Mouse (Mus musculus) frontal cortex, adult 2 months (tissue): ENCODE data around the gene Rhox4g. TPM values are rescaled to one million over a fixed set of nuclear protein-coding genes. Genes with fewer than 3 reads are reported as not detected.
"Not testable (repeated sequence)": the region's sequence is repeated elsewhere in the genome, so short reads cannot be mapped to it uniquely, and the experiment has no call there.

Experiments
- DNase-seq, 2 experiments: peaks; one replicate each; pipeline ENCODE4 v3.0.0; 2022; ENCODE audit warnings: low spot score in 1 of 2; ENCODE audit errors: extremely low spot score in 1 of 2
- polyA plus RNA-seq: library from polyadenylated mRNA; depleted of rRNA; stranded (reverse); fragments of >200 nt; gene quantifications from 2 replicates; pipeline ENCODE4 v1.2.3, GENCODE M21; 2012; rRNA removed

Rhox4g gene
- polyA plus RNA-seq: not detected in 2 replicates

- not testable (repeated sequence) for DNase-seq
Measured at GRCm38 (mm10) chrX:37651227-37651626, at the start of gene Rhox4g. Rhox4g (minus strand) TSS chrX:37651327.

GRCm38 (mm10) chrX:37692261-37692660, 41.1 kb upstream of the Rhox4g start:
- no peak for DNase-seq

- no peak for DNase-seq
Measured at GRCm38 (mm10) chrX:37683031-37683715, 32.0 kb upstream of the Rhox4g start.

GRCm38 (mm10) chrX:37673177-37673576, 22.1 kb upstream of the Rhox4g start, which contains the start of gene Rhox2h:
Rhox2h (minus strand) TSS chrX:37673277.
- not testable (repeated sequence) for DNase-seq

- not testable (repeated sequence) for DNase-seq
Measured at GRCm38 (mm10) chrX:37668664-37669063, 17.5 kb upstream of the Rhox4g start, which contains the start of gene Rhox3h. Rhox3h (minus strand) TSS chrX:37668764.

GRCm38 (mm10) chrX:37643370-37643769, 7.8 kb downstream of the Rhox4g start, which contains the start of gene Rhox2g:
Rhox2g (minus strand) TSS chrX:37643470.
- DNase-seq: not testable (repeated sequence)

GRCm38 (mm10) chrX:37628512-37628911, 22.6 kb downstream of the Rhox4g start, which contains the start of gene Rhox3g:
Rhox3g (minus strand) TSS chrX:37628612.
- DNase-seq: not testable (repeated sequence)

- DNase-seq: not testable (repeated sequence)
Measured at GRCm38 (mm10) chrX:37607604-37608003, 43.5 kb downstream of the Rhox4g start, which contains the start of gene Rhox4f. Rhox4f (minus strand) TSS chrX:37607704.

Other genes starting within 250 kb of the Rhox4g start
- gene Rhox2b, start 239.3 kb downstream of the Rhox4g start, polyA plus RNA-seq: not detected in 2 replicates
- gene Rhox4b, start 218.8 kb downstream of the Rhox4g start, polyA plus RNA-seq: not detected in 2 replicates
- not detected in 2 replicates for gene Rhox2c, start 197.6 kb downstream of the Rhox4g start, polyA plus RNA-seq
- not detected in 2 replicates for gene Rhox3c, start 192.7 kb downstream of the Rhox4g start, polyA plus RNA-seq
- not detected in 2 replicates for gene Rhox4c, start 171.0 kb downstream of the Rhox4g start, polyA plus RNA-seq
- not detected in 2 replicates for gene Rhox2d, start 157.9 kb downstream of the Rhox4g start, polyA plus RNA-seq
- gene Rhox4d, start 137.0 kb downstream of the Rhox4g start, polyA plus RNA-seq: not detected in 2 replicates
- gene Rhox2e, start 120.9 kb downstream of the Rhox4g start, polyA plus RNA-seq: not detected in 2 replicates
- gene Rhox3e, start 109.3 kb downstream of the Rhox4g start, polyA plus RNA-seq: not detected in 2 replicates
- not detected in 2 replicates for gene Rhox4e, start 93.9 kb downstream of the Rhox4g start, polyA plus RNA-seq
- not detected in 2 replicates for gene Rhox2f, start 79.9 kb downstream of the Rhox4g start, polyA plus RNA-seq
- gene Rhox3f, start 70.3 kb downstream of the Rhox4g start, polyA plus RNA-seq: not detected in 2 replicates
- not detected in 2 replicates for gene Rhox4f, start 43.6 kb downstream of the Rhox4g start, polyA plus RNA-seq
- gene Rhox3g, start 22.7 kb downstream of the Rhox4g start, polyA plus RNA-seq: not detected in 2 replicates
- gene Rhox2g, start 7.9 kb downstream of the Rhox4g start, polyA plus RNA-seq: not detected in 2 replicates
- not detected in 2 replicates for gene Rhox3h, start 17.4 kb upstream of the Rhox4g start, polyA plus RNA-seq
- not detected in 2 replicates for gene Rhox2h, start 21.9 kb upstream of the Rhox4g start, polyA plus RNA-seq
- 0.16 and 1.8 TPM in 2 replicates for gene Rhox5, start 153.5 kb upstream of the Rhox4g start, polyA plus RNA-seq
- gene Rhox6, start 175.6 kb upstream of the Rhox4g start, polyA plus RNA-seq: 0.78 and 2.2 TPM in 2 replicates
- gene Rhox7a, start 180.4 kb upstream of the Rhox4g start, polyA plus RNA-seq: not detected in 2 replicates
- gene Rhox8, start 227.6 kb upstream of the Rhox4g start, polyA plus RNA-seq: not detected in 2 replicates
- gene Rhox7b, start 245.9 kb upstream of the Rhox4g start, polyA plus RNA-seq: not detected in 2 replicates